Mouse (Mus musculus) MEL (cell line): ENCODE measurements at regions not wholly inside any gene's neighbourhood (a gene's known extent, or its start where the extent isn't known, plus 50 kb on each side); places are given as distances from the start of the nearest gene placed in this dataset.

Experiments
- DNase-seq: peaks from one replicate; pipeline ENCODE4 v3.0.0; 2011; ENCODE audit warnings: low read depth, low spot score
- H3K27ac ChIP-seq: 2 replicates; pipeline ENCODE4 v1.5.1; 2012; ENCODE audit warnings: low read depth, mild to moderate bottlenecking, control low read depth, low read length, moderate library complexity; ENCODE audit not compliant: control insufficient read depth
- H3K27me3 ChIP-seq, 2 experiments: fragments of 150-350 bp in 1 of 2; sonication (generic) in 1 of 2; 2 replicates each; pipeline ENCODE4 v1.6.1; 2012; ENCODE audit warnings: low read length in 2 of 2, mild to moderate bottlenecking in 2 of 2, improper control_type of control experiment in 1 of 2, moderate library complexity in 1 of 2; ENCODE audit not compliant: insufficient read depth in 2 of 2, control insufficient read depth in 1 of 2
- H3K36me3 ChIP-seq, 2 experiments: 2 replicates each; pipeline ENCODE4 v1.6.1; 2012 to 2014; ENCODE audit warnings: low read length in 2 of 2, improper control_type of control experiment in 1 of 2, inconsistent platforms in 1 of 2, mild to moderate bottlenecking in 1 of 2; ENCODE audit not compliant: insufficient read depth in 2 of 2, control insufficient read depth in 1 of 2
- H3K4me1 ChIP-seq, 2 experiments: fragments of 150-350 bp in 1 of 2; sonication (generic) in 1 of 2; 2 replicates each; pipeline ENCODE4 v1.6.1; 2012; ENCODE audit warnings: low read length in 2 of 2, improper control_type of control experiment in 1 of 2, mild to moderate bottlenecking in 1 of 2; ENCODE audit not compliant: insufficient read depth in 2 of 2, control insufficient read depth in 1 of 2
- H3K4me3 ChIP-seq, 2 experiments: fragments of 150-350 bp in 1 of 2; sonication (generic) in 1 of 2; 2 replicates each; pipeline ENCODE4 v1.5.1; 2012; ENCODE audit warnings: low read depth in 2 of 2, low read length in 2 of 2, mild to moderate bottlenecking in 2 of 2, moderate library complexity in 2 of 2, control low read depth in 1 of 2, improper control_type of control experiment in 1 of 2; ENCODE audit not compliant: control insufficient read depth in 1 of 2, insufficient read depth in 1 of 2
- H3K79me2 ChIP-seq: 2 replicates; pipeline ENCODE4 v1.6.1; 2012; ENCODE audit warnings: mild to moderate bottlenecking, low read length, moderate library complexity; ENCODE audit not compliant: control insufficient read depth, poor library complexity, insufficient read depth
- H3K9ac ChIP-seq: 2 replicates; pipeline ENCODE4 v1.6.1; 2012; ENCODE audit warnings: low read depth, mild to moderate bottlenecking, control low read depth, low read length, moderate library complexity; ENCODE audit not compliant: control insufficient read depth, poor library complexity, severe bottlenecking
- H3K9me3 ChIP-seq: fragments of 150-350 bp; sonication (generic); replicated peaks from 2 replicates; pipeline ENCODE4 v1.6.1; 2012; ENCODE audit warnings: mild to moderate bottlenecking, low read length, improper control_type of control experiment, moderate library complexity; ENCODE audit not compliant: insufficient read depth
- BHLHE40 ChIP-seq: IDR thresholded peaks from 2 replicates; pipeline ENCODE4 v1.6.1; 2012; ENCODE audit warnings: low read depth, mild to moderate bottlenecking, inconsistent platforms, low read length, improper control_type of control experiment, borderline replicate concordance
- CHD2 ChIP-seq: IDR thresholded peaks from 2 replicates; pipeline ENCODE4 v1.6.1; 2011; ENCODE audit warnings: low read length, improper control_type of control experiment
- ELF1 ChIP-seq: IDR thresholded peaks from 2 replicates; pipeline ENCODE4 v1.6.1; 2014; ENCODE audit warnings: low read depth, mild to moderate bottlenecking, inconsistent platforms, low read length, improper control_type of control experiment, moderate library complexity
- EP300 ChIP-seq, 2 experiments: IDR thresholded peaks; 2 replicates each; pipeline ENCODE4 v1.6.1; 2011; ENCODE audit warnings: improper control_type of control experiment in 2 of 2, low read length in 2 of 2, low read depth in 1 of 2, mild to moderate bottlenecking in 1 of 2
- ETS1 ChIP-seq: IDR thresholded peaks from 2 replicates; pipeline ENCODE4 v1.6.1; 2012; ENCODE audit warnings: low read depth, mild to moderate bottlenecking, inconsistent platforms, low read length, improper control_type of control experiment, moderate library complexity
- GABPA ChIP-seq: IDR thresholded peaks from 2 replicates; pipeline ENCODE4 v1.6.1; 2012; ENCODE audit warnings: low read depth, mild to moderate bottlenecking, inconsistent platforms, low read length, improper control_type of control experiment, moderate library complexity
- HCFC1 ChIP-seq: IDR thresholded peaks from 2 replicates; pipeline ENCODE4 v1.6.1; 2012; ENCODE audit warnings: low read depth, mild to moderate bottlenecking, inconsistent platforms, low read length, improper control_type of control experiment, moderate library complexity
- JUND ChIP-seq: IDR thresholded peaks from 2 replicates; pipeline ENCODE4 v1.6.1; 2011; ENCODE audit warnings: low read depth, mild to moderate bottlenecking, improper control_type of control experiment, low read length
- MAFK ChIP-seq: IDR thresholded peaks from 2 replicates; pipeline ENCODE4 v1.6.1; 2011; ENCODE audit warnings: low read depth, mild to moderate bottlenecking, low read length, improper control_type of control experiment, borderline replicate concordance
- MAX ChIP-seq: IDR thresholded peaks from 2 replicates; pipeline ENCODE4 v1.6.1; 2011; ENCODE audit warnings: low read length, improper control_type of control experiment
- MAZ ChIP-seq: IDR thresholded peaks from 2 replicates; pipeline ENCODE4 v1.6.1; 2012; ENCODE audit warnings: low read depth, mild to moderate bottlenecking, inconsistent platforms, low read length, improper control_type of control experiment
- MXI1 ChIP-seq: IDR thresholded peaks from 2 replicates; pipeline ENCODE4 v1.6.1; 2011; ENCODE audit warnings: mild to moderate bottlenecking, low read depth, low read length, improper control_type of control experiment
- MYB ChIP-seq: IDR thresholded peaks from 2 replicates; pipeline ENCODE4 v1.6.1; 2011; ENCODE audit warnings: mild to moderate bottlenecking, low read depth, low read length, improper control_type of control experiment
- MYC ChIP-seq: IDR thresholded peaks from 2 replicates; pipeline ENCODE4 v1.6.1; 2011; ENCODE audit warnings: low read depth, mild to moderate bottlenecking, low read length, improper control_type of control experiment, moderate library complexity
- NELFE ChIP-seq: IDR thresholded peaks from 2 replicates; pipeline ENCODE4 v1.6.1; 2011; ENCODE audit warnings: low read depth, low read length, improper control_type of control experiment
- NRF1 ChIP-seq: IDR thresholded peaks from 2 replicates; pipeline ENCODE4 v1.6.1; 2014; ENCODE audit warnings: low read depth, mild to moderate bottlenecking, inconsistent platforms, low read length, improper control_type of control experiment, moderate library complexity; ENCODE audit not compliant: poor library complexity, insufficient read depth, severe bottlenecking
- RAD21 ChIP-seq: IDR thresholded peaks from 2 replicates; pipeline ENCODE4 v1.6.1; 2011; ENCODE audit warnings: mild to moderate bottlenecking, low read depth, low read length, improper control_type of control experiment
- SMC3 ChIP-seq: IDR thresholded peaks from 2 replicates; pipeline ENCODE4 v1.6.1; 2011; ENCODE audit warnings: low read depth, low read length, improper control_type of control experiment
- TBP ChIP-seq: IDR thresholded peaks from 2 replicates; pipeline ENCODE4 v1.8.0; 2011; ENCODE audit warnings: low read depth, low read length, improper control_type of control experiment
- TCF12 ChIP-seq: IDR thresholded peaks from 2 replicates; pipeline ENCODE4 v1.6.1; 2014; ENCODE audit warnings: low read depth, mild to moderate bottlenecking, inconsistent platforms, low read length, improper control_type of control experiment, moderate library complexity
- UBTF ChIP-seq: IDR thresholded peaks from 2 replicates; pipeline ENCODE4 v1.6.1; 2012; ENCODE audit warnings: low read depth, mild to moderate bottlenecking, inconsistent platforms, low read length, improper control_type of control experiment, moderate library complexity, borderline replicate concordance; ENCODE audit not compliant: insufficient read depth
- USF2 ChIP-seq, 2 experiments: IDR thresholded peaks; 2 replicates each; pipeline ENCODE4 v1.6.1; 2011 to 2012; ENCODE audit warnings: improper control_type of control experiment in 2 of 2, low read length in 2 of 2, borderline replicate concordance in 1 of 2, inconsistent platforms in 1 of 2, low read depth in 1 of 2, mild to moderate bottlenecking in 1 of 2; ENCODE audit not compliant: insufficient read depth in 1 of 2
- ZMIZ1 ChIP-seq: IDR thresholded peaks from 2 replicates; pipeline ENCODE4 v1.6.1; 2012; ENCODE audit warnings: low read depth, mild to moderate bottlenecking, inconsistent platforms, low read length, improper control_type of control experiment, moderate library complexity
- ZNF384 ChIP-seq: IDR thresholded peaks from 2 replicates; pipeline ENCODE4 v1.6.1; 2012; ENCODE audit warnings: low read depth, mild to moderate bottlenecking, inconsistent platforms, low read length, improper control_type of control experiment

- no peaks in the 10 kb centered on the region for H3K27me3 ChIP-seq
- H3K9ac ChIP-seq = no peak overlapping the region
- H3K79me2 ChIP-seq = no peaks in the 10 kb centered on the region
- no peaks in the 10 kb centered on the region for H3K9me3 ChIP-seq
- H3K4me3 ChIP-seq = no peak overlapping the region
- no peak overlapping the region for H3K27ac ChIP-seq
- no peak for TF ChIP-seq SMC3
- no peak for TF ChIP-seq UBTF
- TF ChIP-seq CHD2 = no peak
- no peak for TF ChIP-seq TCF12
- TF ChIP-seq TBP = no peak
- no peak for TF ChIP-seq RAD21
- TF ChIP-seq MAX = no peak
- no peak for TF ChIP-seq ZMIZ1
- no peak for TF ChIP-seq BHLHE40
- no peak for TF ChIP-seq NELFE
- no peak for TF ChIP-seq ETS1
- no peak for TF ChIP-seq ZNF384
- no peak for TF ChIP-seq GABPA
- no peak for TF ChIP-seq ELF1
- TF ChIP-seq USF2 (IDR thresholded peaks at IDR 0.05; ENCODE audit: borderline replicate concordance in 1 of 2, insufficient read depth in 1 of 2, low read depth in 1 of 2, low read length in 2 of 2) = no peak
- no peak for TF ChIP-seq HCFC1
- H3K36me3 ChIP-seq = no peaks in the 10 kb centered on the region
- no peaks in the 10 kb centered on the region for H3K4me1 ChIP-seq
- DNase-seq = no peak
Measured at GRCm38 (mm10) chr6:50008074-50008473, 102.0 kb upstream of the Mpp6 start.

- Histone ChIP-seq H3K36me3 (no peaks in the 10 kb centered on the region), H3K27ac (no peak overlapping the region), H3K4me1 (no peaks in the 10 kb centered on the region), H3K9ac (no peak overlapping the region), H3K79me2 (no peaks in the 10 kb centered on the region), H3K9me3 (no peaks in the 10 kb centered on the region), H3K27me3 (no peaks in the 10 kb centered on the region), H3K4me3 (no peak overlapping the region)
- TF ChIP-seq UBTF = no peak
- no peak for TF ChIP-seq EP300 (IDR thresholded peaks at IDR 0.05; ENCODE audit: low read depth in 1 of 2, low read length in 2 of 2)
- TF ChIP-seq MXI1 = no peak
- no peak for TF ChIP-seq MAZ
- TF ChIP-seq MYC = no peak
- TF ChIP-seq GABPA = no peak
- TF ChIP-seq NRF1 = no peak
- TF ChIP-seq MYB = no peak
- TF ChIP-seq MAFK = no peak
- TF ChIP-seq JUND = no peak
- no peak for TF ChIP-seq CHD2
- no peak for TF ChIP-seq NELFE
- no peak for TF ChIP-seq USF2 (IDR thresholded peaks at IDR 0.05; ENCODE audit: borderline replicate concordance in 1 of 2, insufficient read depth in 1 of 2, low read depth in 1 of 2, low read length in 2 of 2)
- TF ChIP-seq ZMIZ1 = no peak
- no peak for DNase-seq
Measured at GRCm38 (mm10) chr6:50008869-50009268, 101.2 kb upstream of the Mpp6 start.
